Mouse (Mus musculus) neural tube, embryonic 15.5 days (tissue): ENCODE results near the gene Neurod4. TPM values are rescaled to one million over a fixed set of nuclear protein-coding genes. Genes with fewer than 3 reads are reported as not detected.

Experiments used
- ATAC-seq: fragments of 200-750 bp; cut with Nextera tagmentation; 2 replicates; pipeline ENCODE4 v1.8.0; 2017; ENCODE audit warnings: mild to moderate bottlenecking, moderate TSS enrichment, moderate library complexity; ENCODE audit not compliant: low FRiP score
- H3K27ac ChIP-seq: fragments of 300-500 bp; sonication (generic); replicated peaks from 2 replicates; pipeline ENCODE4 v1.5.1; 2015; ENCODE audit warnings: mild to moderate bottlenecking, inconsistent platforms
- H3K27me3 ChIP-seq: fragments of 300-500 bp; sonication (generic); replicated peaks from 2 replicates; pipeline ENCODE4 v1.6.1; 2015; ENCODE audit warnings: inconsistent platforms
- H3K36me3 ChIP-seq: fragments of 300-500 bp; sonication (generic); 2 replicates; pipeline ENCODE4 v1.6.1; 2015; ENCODE audit warnings: inconsistent platforms
- H3K4me1 ChIP-seq: fragments of 300-500 bp; sonication (generic); 2 replicates; pipeline ENCODE4 v1.6.1; 2015; ENCODE audit warnings: inconsistent platforms
- H3K4me2 ChIP-seq: fragments of 300-500 bp; sonication (generic); 2 replicates; pipeline ENCODE4 v1.6.1; 2015; ENCODE audit warnings: inconsistent platforms, mild to moderate bottlenecking, moderate library complexity
- H3K4me3 ChIP-seq: fragments of 300-500 bp; sonication (generic); replicated peaks from 2 replicates; pipeline ENCODE4 v1.5.1; 2015; ENCODE audit warnings: mild to moderate bottlenecking, inconsistent platforms
- H3K9ac ChIP-seq: fragments of 300-500 bp; sonication (generic); replicated peaks from 2 replicates; pipeline ENCODE4 v1.6.1; 2015; ENCODE audit warnings: mild to moderate bottlenecking, inconsistent platforms
- H3K9me3 ChIP-seq: fragments of 300-500 bp; sonication (generic); replicated peaks from 2 replicates; pipeline ENCODE4 v1.6.1; 2016; ENCODE audit warnings: inconsistent platforms
- WGBS: fragments of 180-500 bp; shearing (Covaris S2); methylation state at CpG from one replicate; pipeline ENCODE4 v1.1.7; 2015; ENCODE audit warnings: mixed read lengths; 5-methylcytosine and 5-hydroxymethylcytosine counted together
- polyA plus RNA-seq: library from polyadenylated mRNA; unstranded; fragments of >200 nt; fragmentation: Nextera tagmentation; extraction: Ambion mirVana; gene quantifications from 2 replicates; pipeline ENCODE4 v1.2.1, GENCODE M21; 2015

The Neurod4 gene
- polyA plus RNA-seq, 1 experiment from 2014 or later, result 0.37 TPM

DNA sequence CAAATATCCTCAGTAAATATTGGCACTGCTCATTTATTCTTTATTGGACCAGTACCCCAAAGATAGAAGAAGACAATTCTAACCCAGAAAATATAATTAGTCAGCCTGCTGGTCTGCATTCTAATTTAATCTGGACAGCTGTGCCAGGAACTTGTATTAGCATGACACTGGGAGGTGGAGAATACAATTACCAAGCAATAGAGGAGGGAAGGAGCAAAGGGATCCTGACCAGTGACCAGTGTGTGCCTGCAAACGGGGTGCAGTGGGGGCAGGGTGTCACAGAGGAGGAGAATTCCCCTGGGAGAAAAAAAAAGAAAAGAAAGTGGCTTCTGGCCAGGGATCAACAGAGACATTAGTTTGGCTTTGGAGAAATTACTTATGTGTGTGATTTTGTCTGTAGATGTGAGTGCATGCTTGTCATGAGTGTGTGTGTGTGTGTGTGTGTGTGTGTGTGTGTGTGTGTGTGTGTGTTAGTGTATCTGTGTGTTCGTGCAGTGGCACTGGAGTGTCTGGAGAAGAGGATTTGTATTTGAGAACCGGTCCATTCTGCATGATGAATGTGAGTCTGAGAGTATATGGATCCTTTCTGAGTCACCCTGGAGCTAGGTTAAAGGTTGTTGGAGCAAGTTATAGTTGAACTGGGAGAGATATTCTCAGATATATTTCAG, 13.8 kb upstream of the Neurod4 start:
- Histone ChIP-seq H3K4me1 (no peaks in the 10 kb centered on the region), H3K4me3 (no peak overlapping the region), H3K9me3 (no peaks in the 10 kb centered on the region), H3K4me2 (no peak overlapping the region), H3K9ac (no peak overlapping the region), H3K27me3 (no peaks in the 10 kb centered on the region), H3K27ac (no peak overlapping the region), H3K36me3 (no peaks in the 10 kb centered on the region)
- 8% methylated on average over 3 of the region's 3 CpGs for WGBS
- ATAC-seq, result no peak

DNA sequence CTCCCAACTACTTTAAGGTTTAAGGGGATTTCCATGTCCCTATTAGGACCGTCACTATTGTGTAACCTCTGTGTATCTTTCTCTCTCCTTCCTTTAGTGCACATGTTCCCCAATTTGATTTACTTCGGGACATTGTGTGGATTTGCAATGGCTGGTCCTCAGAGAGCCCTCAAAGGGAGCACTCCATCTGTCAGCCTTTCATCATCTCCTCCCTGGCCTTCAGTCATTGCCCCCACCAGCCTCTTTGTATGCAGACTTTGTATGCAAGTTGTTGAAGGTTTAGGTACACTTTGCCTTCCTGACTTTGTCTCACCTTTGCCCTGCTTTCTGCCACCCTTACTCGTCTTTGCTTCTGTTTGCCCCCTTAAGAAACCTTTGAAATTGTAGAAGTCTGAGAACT, 8.0 kb upstream of the Neurod4 start:
- Histone ChIP-seq H3K27ac (no peak overlapping the region), H3K4me1 (no peaks in the 10 kb centered on the region), H3K4me3 (no peak overlapping the region), H3K4me2 (no peak overlapping the region), H3K9me3 (no peaks in the 10 kb centered on the region), H3K36me3 (no peaks in the 10 kb centered on the region), H3K9ac (no peak overlapping the region), H3K27me3 (no peaks in the 10 kb centered on the region)
- ATAC-seq, result no peak
- WGBS, result 27% methylated on average over 3 of the region's 3 CpGs

DNA sequence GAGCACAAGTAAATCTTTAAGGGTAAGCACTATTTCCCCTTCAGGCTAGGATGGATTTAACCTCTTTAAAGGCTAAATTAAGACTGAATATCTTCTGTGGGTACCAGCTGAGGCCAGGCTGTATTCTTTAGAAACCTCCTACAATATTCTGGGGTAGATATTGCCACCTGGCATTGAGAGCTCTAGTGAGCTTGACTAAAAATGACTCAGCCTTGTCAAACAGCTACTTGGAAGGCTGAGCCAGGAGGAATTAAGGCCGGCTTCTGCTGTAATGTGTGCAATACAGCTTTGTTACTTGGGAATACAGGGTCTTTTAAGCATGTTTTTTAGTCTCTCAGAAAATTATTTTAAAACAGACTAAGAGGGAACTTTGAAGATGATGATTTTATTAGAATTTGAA, 7.2 kb upstream of the Neurod4 start:
- no peak for ATAC-seq
- H3K36me3 ChIP-seq, result no peaks in the 10 kb centered on the region
- no peak overlapping the region for H3K4me2 ChIP-seq
- H3K27me3 ChIP-seq, result no peaks in the 10 kb centered on the region
- no peaks in the 10 kb centered on the region for H3K9me3 ChIP-seq
- no peaks in the 10 kb centered on the region for H3K4me1 ChIP-seq
- WGBS, result 34% methylated on average over 1 of the region's 1 CpGs
- H3K9ac ChIP-seq, result no peak overlapping the region
- H3K4me3 ChIP-seq, result no peak overlapping the region
- no peak overlapping the region for H3K27ac ChIP-seq

DNA sequence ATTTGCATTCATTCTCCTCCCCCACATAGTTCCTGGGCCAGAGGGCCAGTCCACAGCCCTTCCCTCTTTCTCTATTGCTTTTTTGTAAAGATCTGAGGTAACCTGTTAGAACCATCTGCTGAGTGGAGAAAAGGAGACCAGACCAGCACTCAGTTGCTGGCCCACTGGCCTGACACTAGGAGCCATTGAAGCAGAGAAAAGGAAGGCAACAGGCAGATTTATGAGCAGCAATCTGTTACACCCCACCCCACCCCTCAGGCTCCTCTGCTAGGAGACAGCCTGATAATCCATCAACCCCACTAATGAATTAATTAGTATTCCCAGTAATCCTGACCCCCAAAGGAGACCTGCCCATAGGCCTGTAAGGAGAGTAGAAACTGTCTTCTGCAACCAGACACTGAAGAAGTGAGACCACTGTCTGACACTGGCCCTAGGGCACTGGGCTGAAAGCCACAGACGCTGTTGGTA, 2.0 kb upstream of the Neurod4 start:
- peak; percentile 31; the same call in 1 of the 2 replicates for ATAC-seq
- Histone ChIP-seq H3K9ac (no peak overlapping the region), H3K4me3 (no peak overlapping the region), H3K27me3 (no peaks in the 10 kb centered on the region), H3K4me1 (peaks cover 6% of the 10 kb centered on the region; the same call in 1 of the 2 replicates), H3K27ac (no peak overlapping the region), H3K36me3 (no peaks in the 10 kb centered on the region), H3K4me2 (no peak overlapping the region), H3K9me3 (no peaks in the 10 kb centered on the region)
- WGBS, result 4% methylated on average over 1 of the region's 1 CpGs

DNA sequence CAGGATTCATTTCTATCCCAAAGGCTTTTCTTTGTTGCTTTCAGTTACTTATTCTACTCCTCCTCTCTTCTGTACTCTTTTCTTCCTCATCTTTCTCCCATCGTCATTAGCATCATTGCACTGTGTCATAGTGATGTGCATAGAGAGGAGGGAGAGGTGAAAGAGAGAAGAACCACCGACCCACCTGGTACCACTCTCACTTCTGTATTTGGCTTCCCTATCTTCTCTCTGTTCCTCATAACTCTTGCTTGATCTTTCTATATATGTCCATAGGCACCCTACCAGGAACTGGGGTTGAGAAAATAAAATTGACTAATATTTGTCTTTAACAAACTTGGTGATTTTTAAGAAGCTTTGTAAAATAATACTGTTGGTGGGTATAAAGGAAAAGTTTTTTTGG, 3.5 kb downstream of the Neurod4 start:
- Histone ChIP-seq H3K27me3 (no peaks in the 10 kb centered on the region), H3K4me1 (peaks cover 6% of the 10 kb centered on the region; the same call in 1 of the 2 replicates), H3K27ac (no peak overlapping the region), H3K36me3 (no peaks in the 10 kb centered on the region), H3K4me3 (no peak overlapping the region), H3K9ac (no peak overlapping the region), H3K4me2 (no peak overlapping the region), H3K9me3 (no peaks in the 10 kb centered on the region)
- WGBS, result 72% methylated on average over 2 of the region's 2 CpGs
- ATAC-seq, result no peak

DNA sequence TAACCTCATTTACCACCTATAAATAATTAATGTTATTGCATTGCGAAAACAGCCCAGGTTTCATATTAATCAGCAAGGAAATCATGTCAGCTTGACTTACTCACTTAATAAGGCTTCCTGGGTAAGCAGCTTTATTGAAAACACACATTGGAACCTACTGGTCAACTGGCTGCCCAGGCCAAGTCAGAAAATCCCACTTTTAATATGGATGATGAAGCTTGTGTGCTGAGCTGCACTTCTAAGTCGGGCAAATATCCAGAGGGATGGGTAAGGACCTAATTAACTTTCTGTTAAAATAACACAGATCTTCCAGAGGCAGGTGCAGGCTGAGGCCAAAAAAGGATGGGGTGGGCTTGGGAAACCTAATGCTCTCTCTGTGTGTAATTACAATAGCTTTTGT, 4.3 kb downstream of the Neurod4 start:
- Histone ChIP-seq H3K27ac (no peak overlapping the region), H3K27me3 (no peaks in the 10 kb centered on the region), H3K4me1 (peaks cover 6% of the 10 kb centered on the region; the same call in 1 of the 2 replicates), H3K4me3 (no peak overlapping the region), H3K36me3 (no peaks in the 10 kb centered on the region), H3K9me3 (no peaks in the 10 kb centered on the region), H3K9ac (no peak overlapping the region), H3K4me2 (no peak overlapping the region)
- WGBS, result 46% methylated on average over 2 of the region's 2 CpGs
- peak; percentile 61 for ATAC-seq

DNA sequence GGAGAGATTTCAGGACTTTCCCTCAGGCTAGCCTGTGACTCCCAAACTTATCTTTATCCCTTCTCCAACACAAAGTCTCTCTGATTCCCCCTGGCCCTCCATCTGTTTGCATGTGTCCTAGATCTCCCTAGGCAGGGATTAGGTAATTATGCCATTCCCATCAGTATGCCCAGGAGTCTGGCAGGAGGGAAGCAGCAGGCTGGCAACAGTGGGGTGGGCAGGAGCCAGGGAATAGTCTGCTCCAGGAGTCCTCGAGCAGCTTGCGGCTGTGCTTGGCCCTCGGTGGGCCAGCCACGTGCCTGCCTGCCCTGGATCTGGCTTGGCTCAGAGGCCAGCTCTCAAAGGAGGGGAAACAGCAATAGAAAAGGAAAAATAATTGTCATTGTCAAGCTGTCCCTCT, 16.8 kb downstream of the Neurod4 start:
- no peaks in the 10 kb centered on the region for H3K27me3 ChIP-seq
- 0 out of 2 replicates have a peak, but pooled peaks cover 2% of the 10 kb centered on the region for H3K4me1 ChIP-seq
- no peak overlapping the region for H3K4me2 ChIP-seq
- H3K9me3 ChIP-seq, result no peaks in the 10 kb centered on the region
- no peak overlapping the region for H3K27ac ChIP-seq
- no peak for ATAC-seq
- no peak overlapping the region for H3K4me3 ChIP-seq
- 23% methylated on average over 4 of the region's 4 CpGs for WGBS
- H3K9ac ChIP-seq, result no peak overlapping the region
- H3K36me3 ChIP-seq, result no peaks in the 10 kb centered on the region

DNA sequence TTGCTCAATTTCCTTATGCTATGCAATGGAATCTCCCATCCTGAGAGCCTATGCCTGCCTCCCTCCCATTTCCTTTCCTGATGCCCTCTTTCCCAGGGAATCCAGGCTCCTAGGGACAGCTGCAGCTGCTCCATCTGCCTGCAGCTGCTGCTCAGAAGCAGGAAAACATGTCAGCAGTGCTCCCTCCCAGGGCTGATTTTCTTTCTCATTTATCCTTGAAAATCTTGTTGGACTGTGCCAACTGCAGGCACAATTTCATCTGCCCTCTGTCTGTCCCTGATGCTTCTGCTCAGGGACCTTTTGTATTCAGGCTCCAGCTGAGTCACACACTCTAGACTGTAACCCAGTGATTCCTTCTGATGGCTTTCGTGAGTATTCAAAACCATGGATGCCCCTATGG, 20.6 kb downstream of the Neurod4 start:
- H3K27ac ChIP-seq, result no peak overlapping the region
- no peaks in the 10 kb centered on the region for H3K27me3 ChIP-seq
- no peak overlapping the region for H3K4me3 ChIP-seq
- no peak overlapping the region for H3K4me2 ChIP-seq
- H3K4me1 ChIP-seq, result 0 out of 2 replicates have a peak, but pooled peaks cover 2% of the 10 kb centered on the region
- no peaks in the 10 kb centered on the region for H3K36me3 ChIP-seq
- WGBS, result 45% methylated on average over 1 of the region's 1 CpGs
- no peak for ATAC-seq
- H3K9me3 ChIP-seq, result no peaks in the 10 kb centered on the region
- no peak overlapping the region for H3K9ac ChIP-seq

DNA sequence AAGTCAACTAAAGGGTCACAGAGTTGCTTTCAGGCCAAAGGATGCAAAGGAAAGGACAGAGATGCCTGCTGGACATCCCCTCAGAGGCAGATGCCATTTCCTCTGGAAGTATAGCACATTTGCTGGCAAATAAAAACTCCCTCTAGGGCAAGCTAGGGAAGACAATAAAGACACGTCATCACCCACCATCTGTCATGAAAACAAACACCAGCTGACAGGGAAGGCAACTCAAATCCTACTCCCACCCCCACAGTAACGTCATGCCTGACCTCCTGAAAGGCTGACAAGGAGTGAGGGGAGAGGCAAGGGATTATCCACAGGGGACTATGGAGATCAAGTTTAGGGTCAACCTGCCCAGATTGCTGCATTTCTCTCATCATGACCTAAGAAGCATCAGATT, 35.8 kb downstream of the Neurod4 start:
- 7% methylated on average over 2 of the region's 2 CpGs for WGBS
- Histone ChIP-seq H3K36me3 (no peaks in the 10 kb centered on the region), H3K9me3 (no peaks in the 10 kb centered on the region), H3K4me3 (no peak overlapping the region), H3K27ac (no peak overlapping the region), H3K4me2 (no peak overlapping the region), H3K4me1 (no peaks in the 10 kb centered on the region), H3K9ac (no peak overlapping the region), H3K27me3 (no peaks in the 10 kb centered on the region)
- no peak for ATAC-seq

DNA sequence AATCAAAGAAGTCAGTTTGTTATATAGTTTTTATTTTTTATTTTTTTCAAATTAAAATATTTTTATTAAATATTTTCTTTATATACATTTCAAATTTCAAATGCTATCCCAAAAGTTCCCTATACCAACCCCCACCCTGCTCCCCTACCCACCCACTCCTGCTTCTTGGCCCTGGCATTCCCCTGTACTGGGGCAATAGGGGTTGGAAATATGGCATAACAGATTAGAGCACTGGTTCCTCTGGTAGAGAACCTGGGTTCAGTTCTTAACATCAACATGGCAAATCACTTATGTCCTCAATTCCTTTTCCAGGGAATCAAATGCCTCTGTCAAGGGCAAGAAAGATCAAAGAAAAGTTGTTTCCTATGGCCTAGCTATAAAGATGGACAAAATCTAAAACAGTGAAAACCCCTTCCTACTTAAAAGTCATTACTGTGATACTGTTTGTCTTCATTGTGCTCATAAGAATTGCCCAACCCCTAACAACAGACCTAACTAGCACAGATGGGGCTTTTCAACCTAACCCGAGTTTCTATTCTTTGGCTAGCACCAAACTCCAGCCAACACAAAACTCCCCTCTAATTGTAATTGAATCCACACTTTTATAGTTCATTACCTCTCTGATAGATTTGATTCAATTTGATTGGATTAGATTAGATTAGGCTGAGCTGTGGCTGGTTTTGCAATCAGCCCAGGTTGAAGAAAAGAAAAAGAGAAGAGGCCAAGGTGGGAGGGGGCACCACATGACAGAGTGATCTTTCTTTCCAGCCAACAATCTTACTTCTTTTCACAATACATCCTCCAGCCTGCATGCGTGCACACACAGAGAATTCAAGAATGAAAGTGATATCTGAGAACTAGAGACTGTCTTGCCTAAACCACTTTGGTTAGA, 41.5 kb downstream of the Neurod4 start:
- Histone ChIP-seq H3K36me3 (no peaks in the 10 kb centered on the region), H3K9me3 (no peaks in the 10 kb centered on the region), H3K27ac (no peak overlapping the region), H3K4me2 (no peak overlapping the region), H3K4me3 (no peak overlapping the region), H3K27me3 (no peaks in the 10 kb centered on the region), H3K9ac (no peak overlapping the region), H3K4me1 (no peaks in the 10 kb centered on the region)
- 60% methylated on average over 2 of the region's 2 CpGs for WGBS
- no peak for ATAC-seq

DNA sequence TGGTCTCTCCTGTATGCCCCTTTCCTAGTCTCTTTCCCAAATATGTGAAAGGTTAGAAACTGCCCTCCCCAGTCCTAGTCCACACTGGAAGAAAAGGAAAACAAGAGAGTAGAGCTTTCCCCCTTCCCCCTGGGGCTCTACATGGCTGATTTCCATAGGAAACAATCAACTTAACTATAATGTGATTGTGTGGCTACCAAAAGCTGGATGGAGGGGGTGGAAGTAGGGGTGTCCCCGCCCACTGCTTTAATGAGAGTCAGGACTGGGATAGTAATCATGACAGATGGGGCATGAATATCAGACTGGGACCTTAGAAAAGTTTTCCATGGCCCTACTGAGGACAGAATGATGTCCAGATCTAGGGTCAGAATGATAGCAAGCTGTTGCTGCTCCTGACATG, 45.5 kb downstream of the Neurod4 start:
- no peak overlapping the region for H3K27ac ChIP-seq

DNA sequence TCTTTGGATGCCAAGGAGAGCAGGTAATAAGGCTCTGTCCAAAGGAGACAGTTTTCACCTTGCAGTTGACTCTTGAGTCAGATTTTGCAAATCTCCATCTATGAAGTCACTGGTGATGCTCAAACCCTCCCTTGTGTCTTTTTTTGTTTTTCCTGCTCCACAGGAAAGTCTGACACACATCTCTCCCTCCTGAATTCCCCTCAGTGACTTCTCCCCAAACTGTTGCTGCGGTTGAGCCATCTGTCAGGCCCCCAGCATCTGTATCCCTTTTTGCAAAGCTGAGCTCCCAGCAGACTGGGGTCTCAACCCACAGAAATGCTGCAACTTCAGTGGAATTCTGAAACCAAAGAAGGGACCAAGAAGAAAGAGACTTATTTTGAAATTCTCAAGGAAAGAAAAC, 47.9 kb downstream of the Neurod4 start:
- 64% methylated on average over 1 of the region's 1 CpGs for WGBS
- H3K27me3 ChIP-seq, result no peaks in the 10 kb centered on the region
- no peak overlapping the region for H3K4me3 ChIP-seq
- no peak for ATAC-seq
- no peaks in the 10 kb centered on the region for H3K36me3 ChIP-seq
- H3K4me2 ChIP-seq, result no peak overlapping the region
- no peak overlapping the region for H3K9ac ChIP-seq
- H3K27ac ChIP-seq, result no peak overlapping the region
- no peaks in the 10 kb centered on the region for H3K4me1 ChIP-seq
- H3K9me3 ChIP-seq, result no peaks in the 10 kb centered on the region

More for the DNA sequence above, 45.5 kb downstream of the Neurod4 start:
- WGBS, result 24% methylated on average over 1 of the region's 1 CpGs
- Histone ChIP-seq H3K9ac (no peak overlapping the region), H3K4me2 (no peak overlapping the region), H3K9me3 (no peaks in the 10 kb centered on the region), H3K4me1 (no peaks in the 10 kb centered on the region), H3K4me3 (no peak overlapping the region), H3K27me3 (no peaks in the 10 kb centered on the region), H3K36me3 (no peaks in the 10 kb centered on the region)
- ATAC-seq, result no peak
